Mouse (Mus musculus): ENCODE measurements around the gene Cd68.

- TF ChIP-seq POLR2A (IDR thresholded peaks at IDR 0.05; ENCODE audit: borderline replicate concordance, insufficient read depth, low read length) (no peak), CTCF (IDR thresholded peaks at IDR 0.05; ENCODE audit: borderline replicate concordance, insufficient read depth, low read depth, low read length) (no peak)
Measured at GRCm38 (mm10) chr11:69704613-69705010, 38.7 kb upstream of the Cd68 start.

Measured in cerebellum, adult 2 months (tissue).